Mouse (Mus musculus): ENCODE measurements at regions not wholly inside any gene's neighbourhood (a gene's known extent, or its start where the extent isn't known, plus 50 kb on each side); places are given as distances from the start of the nearest gene placed in this dataset.

GRCm38 (mm10) chr3:57018171-57018570, 283.6 kb downstream of the Tm4sf1 start:
- TF ChIP-seq CTCF (IDR thresholded peaks at IDR 0.05; ENCODE audit: extremely low read depth, insufficient read depth, low read length) (no peak), POLR2A (IDR thresholded peaks at IDR 0.05; ENCODE audit: extremely low read depth, insufficient read depth, low read length) (no peak)
